Mouse (Mus musculus) E14TG2a.4 (cell line): Measurements from ENCODE around the gene Scaf4.
A peak's percentile ranks its signal among the peaks of the same experiment; 100 is the strongest.
"Not testable (repeated sequence)": the region's sequence is repeated elsewhere in the genome, so short reads cannot be mapped to it uniquely, and the experiment has no call there.

ENCODE experiments used
- H3K27me3 ChIP-seq: 2 replicates; pipeline ENCODE4 v1.6.1; 2014; ENCODE audit warnings: low read length, control low read depth; ENCODE audit not compliant: insufficient read depth
- H3K36me3 ChIP-seq: 2 replicates; pipeline ENCODE4 v1.6.1; 2014; ENCODE audit warnings: low read length, control low read depth; ENCODE audit not compliant: insufficient read depth
- H3K4me1 ChIP-seq: replicated peaks from 2 replicates; pipeline ENCODE4 v1.6.1; 2014; ENCODE audit warnings: low read depth, low read length, control low read depth
- H3K4me3 ChIP-seq: replicated peaks from 2 replicates; pipeline ENCODE4 v1.5.1; 2014; ENCODE audit warnings: mild to moderate bottlenecking, low read length
- H3K9me3 ChIP-seq: 2 replicates; pipeline ENCODE4 v1.6.1; 2014; ENCODE audit warnings: low read length, control low read depth
- CTCF ChIP-seq: conservative IDR thresholded peaks from 2 replicates; pipeline ENCODE4 v1.5.1; 2014; ENCODE audit warnings: low read length
- NANOG ChIP-seq: IDR thresholded peaks from 2 replicates; pipeline ENCODE4 v1.6.1; 2014; ENCODE audit warnings: borderline replicate concordance, low read length, mixed read lengths
- POU5F1 ChIP-seq: IDR thresholded peaks from 2 replicates; pipeline ENCODE4 v1.6.1; 2014; ENCODE audit warnings: low read length, borderline replicate concordance

Gene Scaf4

DNA sequence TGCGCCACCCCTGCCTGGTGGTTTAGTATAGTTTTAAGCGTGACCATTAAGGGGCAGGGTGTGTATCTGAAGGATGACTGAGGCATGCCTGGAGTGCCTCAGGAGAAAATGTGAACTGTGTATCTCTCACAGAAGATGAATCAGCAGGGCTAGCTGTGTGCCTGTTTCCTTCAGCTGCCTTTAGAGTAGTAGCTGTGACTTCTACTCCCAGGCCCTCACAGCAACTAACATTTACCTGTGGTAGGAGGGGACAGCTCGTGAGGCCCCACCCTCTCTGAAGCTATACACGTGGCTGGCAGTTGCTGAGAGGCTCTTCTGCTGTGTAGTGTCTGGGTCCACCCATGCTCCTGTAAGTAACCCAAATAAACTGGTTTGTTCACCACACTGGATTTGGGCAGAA is 66.4 kb downstream of the Scaf4 start:
- peaks cover 13% of the 10 kb centered on the region for H3K36me3 ChIP-seq
- H3K27me3 ChIP-seq, result no peaks in the 10 kb centered on the region
- H3K9me3 ChIP-seq, result no peaks in the 10 kb centered on the region
- peak overlapping the region; percentile 17 for H3K4me3 ChIP-seq
- H3K4me1 ChIP-seq, result peaks cover 55% of the 10 kb centered on the region
- TF ChIP-seq POU5F1, result no peak
- no peak for TF ChIP-seq CTCF
- TF ChIP-seq NANOG, result no peak

DNA sequence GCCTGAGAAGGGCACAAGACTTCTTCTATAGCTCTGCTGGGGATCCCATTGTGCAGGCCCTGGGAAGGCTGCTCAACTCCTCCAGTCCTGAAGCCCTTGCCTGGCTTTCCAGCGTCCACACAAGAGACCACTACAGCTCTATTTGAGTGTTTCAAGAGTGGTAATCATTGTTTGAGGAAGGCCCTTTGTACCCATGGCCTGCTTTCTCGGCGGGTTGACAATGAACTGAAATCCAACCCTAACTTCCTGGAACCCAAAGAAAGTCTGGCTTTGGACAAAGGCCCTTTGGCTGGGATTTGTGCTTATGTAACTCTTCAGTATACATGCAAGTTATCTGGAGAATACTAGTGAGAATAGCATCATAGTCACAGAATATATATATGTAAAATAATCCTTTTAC is 66.9 kb downstream of the Scaf4 start:
- 0 out of 2 replicates have a peak overlapping the region, but pooled peaks have one; percentile 29 for H3K4me3 ChIP-seq
- peaks cover 50% of the 10 kb centered on the region for H3K4me1 ChIP-seq
- H3K27me3 ChIP-seq, result no peaks in the 10 kb centered on the region
- H3K36me3 ChIP-seq, result peaks cover 7% of the 10 kb centered on the region
- no peak for TF ChIP-seq CTCF
- H3K9me3 ChIP-seq, result no peaks in the 10 kb centered on the region

DNA sequence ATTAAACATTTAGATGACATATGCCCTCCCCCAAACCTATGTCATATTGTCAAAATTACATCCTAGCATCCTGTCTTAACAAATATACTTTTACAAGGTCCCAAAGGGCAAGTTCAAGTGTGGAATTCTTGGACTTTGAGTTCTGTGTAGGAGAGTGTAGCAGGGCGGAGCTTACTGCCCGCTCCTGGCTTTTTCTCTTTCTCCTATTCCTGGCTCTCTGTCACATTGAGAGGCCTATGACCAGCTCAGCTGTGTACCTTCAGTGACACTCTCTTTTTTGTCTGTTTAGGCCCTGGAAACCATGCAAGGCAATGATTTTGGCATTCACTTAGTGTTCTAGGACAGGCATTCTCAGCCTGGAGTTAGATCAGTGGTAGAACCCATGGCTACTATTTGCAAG is 67.9 kb downstream of the Scaf4 start:
- H3K36me3 ChIP-seq, result no peaks in the 10 kb centered on the region
- H3K27me3 ChIP-seq, result peaks cover 8% of the 10 kb centered on the region; the same call in 1 of the 2 replicates
- peaks cover 41% of the 10 kb centered on the region for H3K4me1 ChIP-seq
- no peaks in the 10 kb centered on the region for H3K9me3 ChIP-seq
- no peak overlapping the region for H3K4me3 ChIP-seq
- TF ChIP-seq POU5F1, result no peak
- TF ChIP-seq NANOG, result no peak
- no peak for TF ChIP-seq CTCF

DNA sequence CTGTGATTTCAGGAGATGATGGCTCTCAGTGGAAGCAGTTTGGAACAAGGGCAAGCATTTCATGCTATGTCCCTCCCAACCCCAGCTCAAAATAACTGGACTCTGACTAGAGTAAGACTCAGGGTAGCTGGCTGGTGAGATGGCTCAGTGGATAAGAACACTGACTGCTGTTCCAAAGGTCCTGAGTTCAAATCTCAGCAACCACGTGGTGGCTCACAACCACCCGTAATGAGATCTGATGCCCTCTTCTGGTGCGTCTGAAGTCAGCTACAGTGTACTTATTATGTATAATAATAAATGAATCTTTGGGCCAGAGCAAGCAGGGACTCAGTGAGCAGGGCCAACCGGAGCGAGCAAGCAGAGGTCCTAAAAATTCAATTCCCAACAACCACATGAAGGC is 68.4 kb downstream of the Scaf4 start:
- not testable (repeated sequence) for H3K27me3 ChIP-seq, H3K9me3 ChIP-seq, H3K36me3 ChIP-seq, H3K4me3 ChIP-seq
- H3K4me1 ChIP-seq, result peaks cover 41% of the 10 kb centered on the region

DNA sequence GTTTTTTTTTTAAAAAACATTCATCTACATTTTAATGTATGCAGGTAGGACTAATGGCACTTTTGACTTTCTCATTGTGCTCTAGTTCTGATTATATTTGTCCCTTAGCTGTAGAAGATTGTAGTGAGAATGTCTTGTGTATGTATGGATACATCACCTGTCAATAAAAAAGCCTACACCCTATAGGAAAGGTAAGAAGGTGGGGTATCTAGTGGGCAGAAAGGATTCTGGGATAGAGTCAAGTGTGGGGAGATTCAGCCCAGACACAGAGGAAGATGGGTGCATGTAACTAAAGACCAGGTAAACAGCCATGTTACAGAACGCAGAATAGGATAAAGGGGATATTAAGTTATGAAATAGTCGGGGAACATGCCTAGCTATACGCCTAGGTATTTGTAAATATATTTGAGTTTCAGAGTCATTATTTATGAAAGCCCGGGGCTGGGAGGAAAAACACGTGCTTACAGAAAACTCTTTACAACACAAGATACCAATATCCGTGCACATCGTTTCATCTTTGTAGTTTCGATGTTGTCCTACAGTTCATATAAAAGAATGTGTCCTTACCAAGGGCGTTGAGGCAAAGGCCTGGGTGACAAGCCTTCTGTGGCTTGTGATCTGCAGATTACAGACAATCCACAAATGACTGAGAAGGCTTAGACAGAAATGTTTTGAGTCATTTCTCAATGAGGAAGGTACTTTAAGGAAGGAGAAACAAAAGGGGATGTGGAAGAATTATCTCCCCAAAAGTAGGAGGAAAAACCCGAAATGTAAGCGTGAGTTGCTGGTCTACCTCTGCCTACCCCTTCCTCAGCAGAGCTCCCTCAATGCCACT is 69.4 kb downstream of the Scaf4 start:
- H3K27me3 ChIP-seq, result peaks cover 14% of the 10 kb centered on the region; the same call in 1 of the 2 replicates
- no peaks in the 10 kb centered on the region for H3K9me3 ChIP-seq
- H3K36me3 ChIP-seq, result no peaks in the 10 kb centered on the region
- TF ChIP-seq NANOG, result no peak
- no peak for TF ChIP-seq CTCF
- no peak for TF ChIP-seq POU5F1
- H3K4me1 ChIP-seq, result peaks cover 46% of the 10 kb centered on the region
- no peak overlapping the region for H3K4me3 ChIP-seq

DNA sequence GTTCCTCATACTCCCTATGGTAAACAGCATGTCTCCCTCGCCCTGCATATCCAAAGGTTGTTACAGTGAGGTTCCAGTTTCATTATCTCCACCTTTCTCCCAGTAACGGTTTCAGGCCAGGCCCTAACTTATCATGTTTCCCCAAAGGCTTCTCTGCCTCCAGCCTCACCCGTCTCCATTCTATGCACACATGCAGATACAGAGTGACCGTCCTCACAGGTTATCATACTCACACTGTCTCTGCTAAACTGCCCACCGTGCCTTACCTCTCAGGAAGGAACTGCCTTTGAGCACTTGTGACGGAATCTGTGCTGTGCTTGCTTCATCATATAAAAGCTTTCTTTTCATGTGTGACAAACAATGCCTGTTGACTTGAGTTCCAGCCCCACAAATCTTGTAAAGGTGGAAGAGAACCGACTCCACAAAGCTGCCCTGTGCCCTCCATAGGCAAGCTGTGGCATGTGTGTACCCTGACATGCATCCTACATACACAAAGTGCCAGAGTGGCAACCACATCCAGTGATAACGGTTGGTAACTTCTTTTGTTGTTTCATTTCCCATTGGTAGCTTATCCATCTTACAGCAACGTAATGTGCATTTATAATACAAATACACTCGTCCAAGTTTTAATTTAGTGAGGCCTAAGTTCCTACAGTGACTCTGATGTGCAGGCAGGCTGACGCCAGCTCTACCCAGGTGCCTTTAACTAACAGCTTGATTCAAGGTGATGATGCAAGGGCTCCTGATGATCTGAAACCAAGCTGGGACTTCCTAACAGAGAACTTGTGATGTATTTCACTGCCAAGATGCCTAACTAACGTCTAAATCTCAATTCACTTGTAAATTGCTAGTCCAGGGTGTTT is 70.6 kb downstream of the Scaf4 start:
- H3K27me3 ChIP-seq, result peaks cover 17% of the 10 kb centered on the region; the same call in 1 of the 2 replicates
- H3K9me3 ChIP-seq, result no peaks in the 10 kb centered on the region
- no peaks in the 10 kb centered on the region for H3K36me3 ChIP-seq
- peaks cover 34% of the 10 kb centered on the region for H3K4me1 ChIP-seq
- H3K4me3 ChIP-seq, result no peak overlapping the region
- TF ChIP-seq CTCF, result no peak
- TF ChIP-seq POU5F1, result no peak
- TF ChIP-seq NANOG, result no peak

DNA sequence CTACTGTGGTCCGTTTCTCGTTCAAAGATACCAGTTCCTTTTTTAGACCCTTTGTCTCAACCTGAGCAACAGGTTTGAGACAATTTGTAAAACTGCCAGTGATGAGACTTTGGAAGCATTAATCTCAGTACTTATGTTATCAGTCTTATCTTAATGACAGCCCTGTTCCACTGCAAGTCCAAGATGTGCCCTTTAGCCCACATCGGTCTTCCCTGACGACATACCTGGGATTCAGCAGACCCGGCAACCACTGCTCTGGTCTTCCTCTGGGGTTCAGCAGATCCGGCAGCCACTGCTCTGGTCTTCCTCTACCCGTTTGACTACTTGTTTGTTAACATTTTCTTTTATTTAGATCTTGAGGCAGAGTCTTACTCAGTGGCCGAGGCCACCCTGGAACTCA is 72.5 kb downstream of the Scaf4 start:
- Histone ChIP-seq H3K4me3 (no peak overlapping the region), H3K9me3 (no peaks in the 10 kb centered on the region), H3K27me3 (peaks cover 20% of the 10 kb centered on the region; the same call in 1 of the 2 replicates), H3K36me3 (no peaks in the 10 kb centered on the region), H3K4me1 (peaks cover 21% of the 10 kb centered on the region)
- no peak for TF ChIP-seq NANOG
- no peak for TF ChIP-seq CTCF
- no peak for TF ChIP-seq POU5F1

DNA sequence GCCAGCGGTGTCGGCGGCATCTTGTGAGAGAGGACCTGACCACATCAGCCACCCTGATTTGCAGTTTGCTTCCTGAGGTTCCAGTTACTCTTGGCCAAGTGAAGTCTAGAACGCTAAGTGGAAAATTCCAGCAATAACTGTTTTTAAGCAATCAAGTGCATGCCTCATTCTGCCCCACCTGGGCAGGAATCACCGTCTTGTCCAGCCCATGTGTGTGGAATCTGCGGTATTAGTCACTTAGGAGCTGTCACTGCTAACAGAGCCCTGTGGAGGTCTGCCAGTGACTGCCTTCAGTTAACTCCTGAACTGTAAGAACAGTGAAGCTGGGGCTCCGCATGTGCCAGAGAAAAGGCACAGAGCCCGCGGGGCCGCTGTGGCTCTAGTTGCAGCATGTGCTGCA is 73.6 kb downstream of the Scaf4 start:
- H3K4me3 ChIP-seq, result no peak overlapping the region; the same call in 1 of the 2 replicates
- peaks cover 17% of the 10 kb centered on the region for H3K4me1 ChIP-seq
- peaks cover 20% of the 10 kb centered on the region; the same call in 1 of the 2 replicates for H3K27me3 ChIP-seq
- H3K9me3 ChIP-seq, result no peaks in the 10 kb centered on the region
- TF ChIP-seq POU5F1 (no peak), NANOG (no peak), CTCF (no peak)
- H3K36me3 ChIP-seq, result no peaks in the 10 kb centered on the region
